Mouse (Mus musculus) embryonic facial prominence, embryonic 13.5 days (tissue): ENCODE measurements around the gene Mdga2. TPM values are rescaled to one million over a fixed set of nuclear protein-coding genes. Genes with fewer than 3 reads are reported as not detected.

Experiments
- ATAC-seq: fragments of 200-750 bp; cut with Nextera tagmentation; 2 replicates; pipeline ENCODE4 v1.8.0; 2017; ENCODE audit warnings: low read depth; ENCODE audit not compliant: insufficient number of reproducible peaks, insufficient read depth, low FRiP score, low TSS enrichment
- H3K27ac ChIP-seq: fragments of 300-500 bp; sonication (generic); 2 replicates; pipeline ENCODE4 v1.5.1; 2015; ENCODE audit warnings: moderate library complexity, mild to moderate bottlenecking, inconsistent platforms
- H3K27me3 ChIP-seq: fragments of 300-500 bp; sonication (generic); 2 replicates; pipeline ENCODE4 v1.6.1; 2015; ENCODE audit warnings: mild to moderate bottlenecking, inconsistent platforms
- H3K36me3 ChIP-seq: fragments of 300-500 bp; sonication (generic); 2 replicates; pipeline ENCODE4 v1.6.1; 2015; ENCODE audit warnings: mild to moderate bottlenecking, inconsistent platforms
- H3K4me1 ChIP-seq: fragments of 300-500 bp; sonication (generic); 2 replicates; pipeline ENCODE4 v1.6.1; 2015; ENCODE audit warnings: inconsistent platforms
- H3K4me2 ChIP-seq: fragments of 300-500 bp; sonication (generic); 2 replicates; pipeline ENCODE4 v1.6.1; 2015; ENCODE audit warnings: moderate library complexity, mild to moderate bottlenecking, inconsistent platforms
- H3K4me3 ChIP-seq: fragments of 300-500 bp; sonication (generic); 2 replicates; pipeline ENCODE4 v1.5.1; 2015; ENCODE audit warnings: mild to moderate bottlenecking, inconsistent platforms
- H3K9ac ChIP-seq: fragments of 300-500 bp; sonication (generic); 2 replicates; pipeline ENCODE4 v1.6.1; 2015; ENCODE audit warnings: mild to moderate bottlenecking, inconsistent platforms
- H3K9me3 ChIP-seq: fragments of 300-500 bp; sonication (generic); 2 replicates; pipeline ENCODE4 v1.6.1; 2016; ENCODE audit warnings: inconsistent platforms
- WGBS: fragments of 180-500 bp; shearing (Covaris S2); methylation state at CpG from one replicate; pipeline ENCODE4 v1.1.7; 2015; ENCODE audit warnings: mixed read lengths; 5-methylcytosine and 5-hydroxymethylcytosine counted together
- polyA plus RNA-seq: library from polyadenylated mRNA; unstranded; fragments of >200 nt; fragmentation: Nextera tagmentation; extraction: Ambion mirVana; gene quantifications from 2 replicates; pipeline ENCODE4 v1.2.1, GENCODE M21; 2015

Gene Mdga2
- polyA plus RNA-seq, 1 experiment from 2014 or later = 6.6 TPM

GRCm38 (mm10) chr12:66465516-66465915, 756.8 kb downstream of the Mdga2 start:
- Histone ChIP-seq H3K4me1 (no peaks in the 10 kb centered on the region), H3K4me2 (no peak overlapping the region), H3K9ac (no peak overlapping the region), H3K27ac (no peak overlapping the region), H3K36me3 (no peaks in the 10 kb centered on the region), H3K9me3 (no peaks in the 10 kb centered on the region), H3K27me3 (no peaks in the 10 kb centered on the region), H3K4me3 (no peak overlapping the region)
- WGBS = 95% methylated on average over 3 of the region's 3 CpGs
- ATAC-seq = no peak

- no peak overlapping the region for H3K4me2 ChIP-seq
- H3K4me1 ChIP-seq = no peaks in the 10 kb centered on the region
- H3K9me3 ChIP-seq = no peaks in the 10 kb centered on the region
- 69% methylated on average over 2 of the region's 2 CpGs for WGBS
- no peak for ATAC-seq
- H3K9ac ChIP-seq = no peak overlapping the region
- no peak overlapping the region for H3K27ac ChIP-seq
- no peaks in the 10 kb centered on the region for H3K27me3 ChIP-seq
- H3K4me3 ChIP-seq = no peak overlapping the region
- H3K36me3 ChIP-seq = no peaks in the 10 kb centered on the region
Measured at GRCm38 (mm10) chr12:66443340-66443739, 779.0 kb downstream of the Mdga2 start.
